Mouse (Mus musculus) gastrocnemius, postnatal 10 days (tissue): ENCODE data around the gene Mrps18a. TPM values are rescaled to one million over a fixed set of nuclear protein-coding genes. Genes with fewer than 3 reads are reported as not detected.
A peak's percentile ranks its signal among the peaks of the same experiment; 100 is the strongest.

Experiments used
- DNase-seq: peaks from one replicate; pipeline ENCODE4 v3.0.0; 2021; ENCODE audit warnings: mixed read lengths
- total RNA-seq, 2 experiments: library from RNA; stranded (reverse); gene quantifications; 2 replicates each; pipeline ENCODE4 v1.2.3; 2021

Gene Mrps18a
- total RNA-seq, 2 experiments from 2014 or later = 62.6 to 63.8 TPM

DNA sequence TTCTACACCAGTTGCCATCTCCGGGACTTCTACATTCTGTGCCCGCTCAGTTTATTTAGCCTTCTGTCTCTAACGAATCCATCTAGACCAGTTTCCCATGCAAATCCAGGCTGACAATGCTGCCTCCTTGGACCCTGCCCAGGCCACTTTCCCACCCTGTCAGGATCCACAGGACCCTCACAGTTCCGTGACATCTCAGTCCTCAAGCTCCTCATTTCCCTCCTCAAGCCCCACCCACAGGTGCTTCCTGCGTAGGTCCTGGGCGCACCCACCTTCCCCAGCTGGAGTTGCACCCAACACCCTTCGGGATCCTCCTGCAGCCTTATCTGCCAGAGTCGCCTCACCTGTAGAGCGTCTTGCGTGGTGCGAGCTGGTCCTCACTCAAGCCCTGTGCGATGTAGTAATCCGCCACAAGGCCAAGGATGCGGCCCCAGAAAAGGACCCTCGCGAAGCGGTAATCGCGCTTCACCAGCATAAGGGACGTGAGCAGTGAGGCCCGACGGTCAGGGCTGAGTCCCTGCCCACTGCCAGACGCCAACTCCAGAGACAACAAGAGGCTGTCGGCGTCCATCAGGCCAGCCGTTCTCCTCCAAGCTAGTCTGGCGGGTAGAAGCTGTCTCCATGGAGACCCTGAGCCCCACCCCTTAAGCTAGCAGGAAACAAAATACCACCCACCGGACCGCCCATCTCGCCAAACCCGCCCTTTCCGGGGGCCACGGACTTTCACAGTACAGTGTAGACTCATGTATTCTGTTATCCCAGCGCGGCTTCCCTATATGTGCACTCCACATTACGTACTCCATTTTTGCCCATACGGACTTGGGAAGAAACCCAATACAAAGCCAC lies 33.0 kb downstream of the Mrps18a start, which contains the start of gene Rsph9:
Gene Rsph9, minus strand, starts transcription at position 639 of the 846 bp plus-strand sequence.
- peak; percentile 75 for DNase-seq

DNA sequence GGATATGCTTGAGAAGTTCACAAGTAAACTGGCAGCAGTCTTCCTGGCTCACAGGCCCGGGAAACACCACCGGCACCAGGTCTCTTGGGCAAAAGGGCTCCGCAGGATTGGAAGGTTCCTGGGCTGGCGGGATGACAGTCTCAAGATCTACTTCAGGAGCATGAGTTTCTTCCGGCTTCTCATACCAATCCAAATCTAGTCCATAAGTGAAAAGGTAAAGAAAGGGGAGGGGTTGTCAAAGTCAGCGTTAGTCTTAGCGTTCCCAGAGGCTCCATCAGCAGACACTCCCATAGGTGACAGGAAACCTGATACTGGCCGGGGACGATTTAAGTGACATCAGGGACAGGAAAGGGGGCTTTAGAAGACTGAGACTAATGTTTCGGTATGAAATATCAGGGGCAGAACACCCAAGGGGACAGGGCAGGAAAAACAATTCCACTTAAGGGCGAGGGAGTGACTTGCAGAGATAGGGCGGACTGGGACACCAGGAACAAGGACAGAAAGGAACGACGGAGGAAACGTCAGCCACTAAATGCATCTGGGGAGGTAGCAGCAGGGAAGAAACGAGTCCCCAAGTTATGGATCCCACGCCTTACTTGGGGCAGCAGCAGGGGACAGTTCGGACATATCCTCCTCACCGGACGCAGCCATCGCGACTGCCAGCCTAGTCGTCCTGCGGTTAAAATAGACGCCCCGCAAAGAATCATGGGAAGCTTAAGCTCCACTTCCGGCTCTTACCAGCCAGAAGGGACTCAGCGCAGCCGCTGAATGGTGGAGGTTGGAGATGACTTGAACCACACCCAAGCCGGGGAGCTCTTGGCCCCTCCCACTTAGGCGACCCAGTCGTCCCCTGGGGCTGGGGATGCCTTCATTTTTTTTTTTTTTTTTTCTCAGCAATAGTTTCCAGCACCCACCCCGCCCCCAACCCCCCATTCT lies 42.3 kb downstream of the Mrps18a start, which contains the start of gene Mad2l1bp:
Gene Mad2l1bp, minus strand, starts transcription at position 707 of the 936 bp plus-strand sequence.
- peak; percentile 79 for DNase-seq

DNA sequence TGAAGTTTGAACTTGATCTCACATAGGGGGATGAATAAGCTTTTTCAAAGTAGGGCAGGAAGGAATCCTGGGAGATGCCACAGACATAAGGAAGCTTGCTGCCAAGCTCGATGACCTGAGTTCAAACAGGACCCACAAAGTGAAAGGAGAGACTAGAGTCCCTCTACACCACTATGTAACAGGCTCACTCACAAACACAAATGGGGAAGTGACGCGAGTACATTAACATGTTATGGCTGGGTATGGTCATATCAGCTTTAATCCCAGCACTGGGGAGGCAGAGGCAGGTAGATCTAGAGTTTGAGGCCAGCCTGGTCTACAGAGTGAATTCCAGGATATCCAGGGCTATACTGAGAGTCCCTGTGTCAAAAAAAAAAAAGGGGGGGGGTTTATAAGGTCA lies 43.5 kb downstream of the Mrps18a start:
- no peak for DNase-seq

DNA sequence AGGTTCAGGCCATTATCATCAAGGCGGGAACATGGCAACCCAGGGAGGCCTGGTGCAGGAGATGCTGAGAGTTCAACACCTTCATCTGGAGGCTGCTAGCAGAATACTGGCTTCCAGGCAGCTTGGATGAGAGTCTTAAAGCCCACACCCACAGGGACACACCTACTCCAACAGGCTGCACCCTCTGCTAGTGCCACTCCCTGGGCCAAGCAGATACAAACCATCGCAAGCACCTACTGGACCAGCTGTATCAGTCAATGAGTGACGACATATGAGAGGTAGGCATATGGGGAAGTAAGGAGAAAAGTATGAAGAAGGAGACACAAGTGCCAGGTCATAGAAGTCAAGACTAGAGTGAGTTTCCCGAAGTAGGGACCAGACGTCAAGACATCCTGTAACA lies 45.9 kb downstream of the Mrps18a start:
- no peak for DNase-seq

DNA sequence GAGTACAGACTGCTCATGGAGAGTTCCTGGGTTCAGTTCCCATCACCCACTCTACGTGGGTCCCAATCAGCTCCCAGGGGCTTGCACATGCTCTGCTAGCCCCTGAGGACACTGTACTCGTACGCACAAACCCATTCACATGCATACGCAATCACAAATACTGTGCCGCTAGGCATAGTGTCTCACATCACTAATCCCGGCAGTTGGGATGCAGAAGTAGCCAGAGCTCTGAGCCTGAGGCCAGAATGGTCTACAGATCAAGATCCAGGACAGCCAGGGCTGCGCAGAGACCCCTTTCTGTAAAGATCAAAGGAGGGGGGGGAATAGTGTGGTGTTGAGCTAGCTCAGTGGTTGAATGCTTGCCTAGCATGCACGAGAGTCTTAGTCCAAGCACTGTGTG lies 46.3 kb downstream of the Mrps18a start:
- DNase-seq = no peak

DNA sequence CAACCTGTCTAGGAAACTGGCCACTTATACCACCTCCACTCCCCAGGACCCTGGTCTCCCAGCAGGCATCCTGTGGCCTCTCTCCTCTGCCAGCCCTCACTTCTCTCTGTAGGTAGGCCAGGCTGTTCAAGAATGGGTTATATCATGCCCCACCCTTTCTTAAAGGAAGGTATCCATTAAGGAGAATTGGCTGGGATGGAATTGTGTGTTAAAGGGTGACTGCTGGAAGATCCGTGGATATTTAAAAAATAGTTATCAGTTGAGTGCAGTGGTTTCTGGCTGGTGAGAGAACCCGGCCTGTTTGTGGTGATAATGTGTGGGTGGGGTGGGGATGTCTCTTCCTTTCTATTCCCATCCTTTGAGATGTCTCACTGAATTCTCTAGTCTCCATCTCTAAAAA lies 48.5 kb downstream of the Mrps18a start:
- DNase-seq = no peak

DNA sequence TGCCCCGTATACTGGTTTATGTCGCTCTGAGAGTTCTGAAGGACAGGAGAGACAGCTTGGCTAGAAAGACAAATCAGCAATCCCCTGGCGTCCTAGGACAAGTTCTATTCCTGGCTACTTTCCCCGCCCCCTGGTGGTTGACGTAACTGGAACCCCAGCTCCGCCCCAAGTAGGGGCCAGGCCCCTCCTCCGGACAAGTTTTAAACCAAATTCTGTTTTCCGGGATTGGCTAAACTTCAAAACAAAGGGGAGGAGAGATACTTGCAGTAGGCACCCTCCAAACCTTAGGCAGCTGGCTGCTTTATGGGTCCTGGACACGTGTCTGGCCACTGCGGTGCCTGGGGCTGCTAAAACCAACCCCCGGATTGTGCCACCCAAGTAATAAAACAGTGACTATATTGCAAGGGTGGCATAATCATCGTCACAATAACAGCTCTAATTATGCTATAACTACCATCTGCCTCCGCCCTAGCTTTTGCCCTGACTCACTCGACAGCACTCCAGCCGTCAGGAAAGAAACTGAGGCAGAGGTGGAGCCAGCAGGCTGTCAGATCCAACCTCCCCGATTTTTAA lies 49.4 kb downstream of the Mrps18a start:
- peak; percentile 89 for DNase-seq

DNA sequence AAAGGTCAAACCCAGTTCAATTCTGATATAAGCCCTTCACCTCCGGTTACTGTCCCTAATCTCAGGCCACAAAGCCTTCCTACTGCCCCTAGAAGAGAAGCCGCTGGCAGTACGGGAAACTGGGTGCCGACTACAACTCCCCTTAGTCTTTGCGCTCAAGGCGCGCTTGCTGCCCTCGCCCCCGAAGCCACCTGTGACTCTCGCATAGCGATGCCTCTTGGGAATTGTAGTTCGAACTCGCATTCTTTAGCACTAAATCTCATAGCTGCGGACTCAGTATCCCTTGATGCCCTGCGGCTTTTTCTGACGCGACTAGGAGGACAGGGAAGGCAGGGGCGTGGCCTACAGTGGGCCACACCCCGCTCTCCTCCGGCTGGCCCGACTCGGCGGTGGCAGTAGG lies 49.9 kb downstream of the Mrps18a start, which contains the start of gene Gtpbp2:
Gene Gtpbp2, plus strand, starts transcription at position 347 of the 400 bp plus-strand sequence.
- DNase-seq = peak; percentile 85

DNA sequence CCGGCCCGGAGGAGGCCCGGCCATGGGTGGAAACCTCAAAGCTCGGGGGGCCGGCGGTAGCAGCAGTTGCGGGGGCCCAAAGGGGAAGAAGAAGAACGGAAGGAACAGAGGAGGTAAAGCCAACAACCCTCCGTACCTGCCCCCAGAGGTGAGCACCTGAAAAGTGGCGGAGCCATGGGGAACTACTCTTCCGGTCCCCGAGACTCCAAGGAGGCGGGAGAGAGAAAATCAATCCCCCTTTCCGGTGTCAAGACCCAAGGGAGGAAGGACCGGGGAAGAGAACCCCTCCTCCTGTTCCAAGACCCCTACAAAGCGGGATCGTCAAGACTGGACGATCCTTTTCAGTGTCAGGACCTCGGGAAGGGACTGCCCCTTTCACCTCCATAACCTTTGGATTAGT lies 50.4 kb downstream of the Mrps18a start:
- DNase-seq = no peak

DNA sequence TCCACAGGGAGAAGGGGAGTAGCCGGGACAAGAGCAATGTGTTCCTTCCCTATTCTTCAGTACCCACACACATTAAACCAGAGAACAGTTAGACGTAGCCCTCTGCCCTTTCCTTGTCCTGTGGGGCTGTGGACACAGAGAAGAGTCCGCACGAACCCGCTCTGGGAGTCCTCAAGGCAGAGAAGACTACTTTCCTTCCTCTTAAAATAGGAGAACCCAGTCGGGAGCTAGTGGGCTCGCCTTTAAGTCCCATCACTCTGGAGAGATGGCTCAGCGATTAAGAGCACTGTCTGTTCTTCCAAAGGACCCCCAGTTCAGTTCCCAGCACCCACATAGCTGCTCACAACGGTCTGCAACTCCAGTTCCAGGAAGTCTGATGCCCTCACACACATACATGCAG lies 50.9 kb downstream of the Mrps18a start:
- no peak for DNase-seq

DNA sequence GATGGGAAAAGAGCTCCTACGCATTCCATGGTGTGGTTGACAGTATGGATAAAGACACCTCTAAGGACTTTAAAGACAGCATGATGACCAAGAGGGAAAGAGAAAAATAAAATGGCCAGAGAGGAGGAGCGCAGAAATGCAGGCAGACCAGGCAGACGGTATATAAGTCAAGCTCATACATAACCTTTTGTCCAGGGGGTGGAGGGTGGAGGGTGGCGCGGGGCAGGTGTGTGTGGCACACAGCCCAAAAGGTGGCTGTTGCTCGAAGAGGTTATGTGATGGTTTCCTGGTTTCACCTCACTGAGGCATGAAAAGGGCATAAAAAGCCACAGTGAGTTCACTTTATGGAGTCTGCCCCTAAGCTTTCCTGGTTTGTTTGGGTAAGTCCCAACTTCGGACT lies 51.8 kb downstream of the Mrps18a start:
- no peak for DNase-seq

DNA sequence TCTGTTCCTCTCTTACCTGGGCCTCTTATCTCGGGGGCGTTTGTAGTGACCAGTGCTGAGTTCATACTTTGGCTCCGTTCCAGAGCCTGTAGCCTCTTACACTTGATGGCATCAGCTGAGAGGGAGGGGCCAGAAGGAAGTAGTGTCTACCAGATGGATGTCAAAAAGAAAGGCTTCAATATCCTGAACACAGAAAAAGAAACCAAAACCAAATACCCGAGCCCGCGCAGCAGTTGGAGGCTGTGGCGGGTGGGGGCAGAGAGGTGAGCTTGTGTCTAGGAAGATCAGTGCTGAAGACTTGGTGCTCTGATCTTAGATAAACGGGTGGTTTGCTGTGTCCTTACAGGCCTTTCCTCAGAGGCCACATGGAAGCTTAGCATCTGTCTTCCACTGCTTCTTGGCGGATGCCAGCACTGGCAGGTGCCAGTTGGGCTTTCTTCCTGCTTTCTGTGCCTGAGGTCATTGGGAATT lies 52.2 kb downstream of the Mrps18a start:
- no peak for DNase-seq

DNA sequence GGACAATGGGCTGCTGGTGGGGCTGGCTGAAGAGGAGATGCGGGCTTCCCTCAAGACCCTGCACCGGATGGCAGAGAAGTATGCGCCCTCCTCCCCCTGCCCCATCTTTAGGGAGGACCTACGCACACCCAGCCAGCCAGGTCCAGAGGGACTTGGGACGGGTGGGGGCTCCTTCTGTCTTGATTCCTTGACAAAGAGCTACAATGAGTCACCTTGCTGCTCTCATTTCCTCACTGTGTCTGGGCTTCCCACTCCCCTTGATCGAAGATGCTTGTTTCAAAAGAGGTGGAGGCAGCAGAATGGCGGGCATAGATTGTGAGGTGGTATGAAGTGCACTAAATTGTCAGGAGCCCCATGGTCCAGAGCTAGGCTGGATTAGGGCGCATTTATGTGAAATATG lies 53.5 kb downstream of the Mrps18a start:
- DNase-seq = no peak

DNA sequence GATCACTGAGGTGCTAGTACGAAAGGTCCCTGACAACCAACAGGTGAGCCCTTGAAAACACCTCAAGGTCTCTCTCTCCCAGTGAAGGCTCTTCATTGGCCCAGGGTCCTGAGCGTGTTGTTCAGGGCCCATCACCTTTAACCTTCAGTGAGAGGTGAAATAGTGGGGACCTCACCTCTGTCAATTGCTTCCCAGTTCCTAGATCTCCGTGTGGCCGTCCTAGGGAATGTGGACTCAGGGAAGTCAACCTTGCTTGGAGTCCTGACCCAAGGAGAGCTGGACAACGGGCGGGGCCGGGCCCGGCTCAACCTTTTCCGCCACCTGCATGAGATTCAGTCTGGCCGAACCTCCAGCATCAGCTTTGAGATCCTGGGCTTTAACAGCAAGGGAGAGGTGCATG lies 54.0 kb downstream of the Mrps18a start:
- no peak for DNase-seq

DNA sequence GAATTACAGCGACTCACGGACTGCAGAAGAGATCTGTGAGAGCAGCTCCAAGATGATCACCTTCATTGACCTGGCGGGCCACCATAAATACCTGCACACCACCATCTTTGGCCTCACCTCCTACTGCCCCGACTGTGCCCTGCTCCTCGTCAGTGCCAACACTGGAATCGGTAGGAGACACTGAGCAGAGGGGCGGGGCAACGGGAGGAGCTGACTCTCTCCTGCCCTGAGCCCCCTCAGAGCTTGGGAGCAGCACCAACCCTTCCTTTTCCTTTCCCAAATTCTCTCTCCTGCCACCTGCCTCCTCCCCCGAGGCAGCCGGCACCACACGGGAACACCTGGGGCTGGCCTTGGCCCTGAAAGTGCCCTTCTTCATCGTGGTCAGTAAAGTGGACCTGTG lies 54.7 kb downstream of the Mrps18a start:
- no peak for DNase-seq

DNA sequence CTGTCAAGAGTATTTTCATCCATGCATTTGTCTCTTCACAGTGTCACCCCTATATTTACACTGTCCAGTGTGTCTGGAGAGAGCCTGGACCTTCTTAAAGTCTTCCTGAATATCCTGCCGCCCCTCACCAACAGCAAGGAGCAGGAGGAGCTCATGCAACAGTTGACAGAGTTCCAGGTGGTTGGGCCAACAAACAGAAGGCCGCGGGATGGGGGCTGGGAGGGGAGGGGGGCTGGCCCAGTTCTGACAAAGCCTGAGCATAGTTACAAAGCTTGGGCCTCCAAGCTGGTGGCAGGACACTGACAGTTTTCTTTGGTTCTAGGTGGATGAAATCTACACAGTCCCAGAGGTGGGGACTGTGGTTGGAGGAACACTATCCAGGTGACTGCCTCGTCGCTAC lies 55.5 kb downstream of the Mrps18a start:
- DNase-seq = no peak

DNA sequence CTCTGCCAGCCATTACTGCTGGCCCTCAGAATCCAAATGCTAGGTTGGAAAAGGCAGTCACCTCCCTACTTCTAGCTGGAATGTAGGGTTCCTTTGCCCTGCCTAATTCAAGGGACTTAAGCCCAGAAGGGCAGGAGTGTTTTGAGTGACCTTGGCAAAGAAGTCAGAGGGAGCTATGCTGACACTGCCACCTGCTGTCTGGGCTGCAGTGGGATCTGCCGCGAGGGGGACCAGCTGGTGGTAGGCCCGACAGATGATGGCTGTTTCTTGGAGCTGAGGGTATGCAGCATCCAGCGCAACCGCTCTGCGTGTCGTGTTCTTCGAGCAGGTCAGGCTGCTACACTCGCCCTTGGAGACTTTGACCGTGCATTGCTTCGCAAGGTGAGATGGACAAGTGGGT lies 56.2 kb downstream of the Mrps18a start:
- DNase-seq = no peak

DNA sequence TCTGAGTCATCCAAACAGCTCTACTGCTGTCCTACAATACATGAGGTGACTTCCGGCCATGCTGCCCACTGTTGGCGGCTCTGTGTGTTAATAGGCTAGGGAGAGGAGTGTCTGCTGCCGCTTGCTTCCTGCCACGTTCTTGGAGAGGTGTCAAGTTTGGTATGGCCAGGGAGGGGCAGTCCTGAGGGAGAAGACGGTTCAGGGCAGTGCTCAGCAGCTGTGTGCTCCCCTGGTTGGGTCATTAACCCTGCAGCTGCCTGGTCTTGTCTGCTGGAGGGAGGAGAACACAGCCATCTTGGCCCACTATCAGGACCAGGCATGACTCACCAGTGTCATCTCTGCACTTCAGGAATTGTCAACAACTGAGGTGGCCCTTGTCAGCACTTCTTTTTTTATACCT lies 57.5 kb downstream of the Mrps18a start:
- peak; percentile 30 for DNase-seq

DNA sequence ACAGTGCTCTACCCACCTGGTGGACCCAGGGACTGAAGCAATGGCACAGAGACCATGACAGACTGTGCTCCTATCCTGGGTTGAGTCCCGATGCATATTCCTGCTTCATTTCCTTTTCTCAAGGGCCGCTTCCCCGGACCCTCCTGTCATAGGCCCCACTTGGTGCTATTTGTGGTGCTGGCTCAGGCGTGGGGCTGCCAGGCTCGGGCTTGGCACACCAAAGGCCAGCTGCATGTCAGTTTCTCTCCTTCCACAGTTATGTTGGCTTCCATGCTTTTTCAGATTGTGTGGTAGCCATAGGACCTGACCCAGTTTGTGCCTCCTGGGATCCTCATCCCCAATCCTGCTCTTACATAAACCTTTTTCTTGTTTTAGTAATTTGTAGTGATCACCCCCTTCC lies 58.0 kb downstream of the Mrps18a start:
- no peak for DNase-seq

DNA sequence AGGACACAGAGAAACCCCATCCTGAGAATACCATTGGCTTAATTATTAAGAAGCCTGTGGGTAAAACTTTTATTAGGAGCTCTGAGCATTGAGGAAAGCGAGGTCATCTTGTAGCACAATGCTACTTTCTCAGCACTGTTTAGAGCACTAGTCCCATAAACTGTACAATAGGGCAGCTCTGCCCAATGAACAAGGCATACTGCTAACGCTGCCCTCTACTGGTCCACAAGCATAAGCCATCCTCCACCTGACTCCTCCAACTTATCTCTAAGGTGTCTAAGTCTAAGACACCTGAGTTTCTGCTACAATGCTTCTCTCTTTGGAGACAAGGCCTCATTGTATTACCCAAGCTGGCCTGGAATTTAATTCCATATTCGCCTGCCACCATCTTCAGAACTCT lies 59.8 kb downstream of the Mrps18a start:
- DNase-seq = no peak
